ENCODE assay signal across 11 mouse cellular contexts in the genomic region with DNA sequence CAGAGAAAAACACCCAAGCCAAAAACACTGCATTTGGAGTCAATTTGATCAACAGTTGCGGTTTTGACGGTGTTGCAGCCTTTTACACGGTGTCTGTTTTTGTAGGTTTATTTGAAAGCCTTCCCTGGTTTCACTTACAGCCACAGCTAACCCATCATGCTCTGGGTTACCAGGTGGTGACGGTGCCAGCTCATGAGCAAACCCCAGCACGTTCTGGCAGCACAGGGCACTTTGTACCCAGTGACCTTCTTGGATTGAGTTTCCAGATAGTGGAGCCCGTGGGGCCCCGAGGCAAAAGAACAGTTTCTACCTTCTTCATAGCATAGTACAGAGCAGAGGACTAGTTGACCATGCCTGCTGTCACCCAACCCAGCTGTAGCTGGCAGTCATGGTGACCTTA.
DNase-seq lines count a peak whose midpoint lies in the region; ATAC-seq and TF ChIP-seq lines count a peak whose summit lies in the region.
"Had no signal": no experiment of that assay in that cellular context is flagged by ENCODE, and none has a peak within 500 bp of the region (broad histone marks: within the 10 kb centered on the region; RNA-seq: fewer than 3 reads in every experiment).

No protein-coding gene starts in this region.

- no peak for ATAC-seq in hindbrain, embryonic 14.5 days (ENCODE audit: low FRiP score)
- ATAC-seq in embryonic facial prominence, embryonic 13.5 days (ENCODE audit: insufficient number of reproducible peaks, insufficient read depth, low FRiP score, low TSS enrichment, low read depth) = no peak

- no peak overlapping the region for H3K4me2 ChIP-seq in hindbrain, embryonic 14.5 days (replicated peaks)
- peak overlapping the region; percentile 40; the same call in 1 of the 2 replicates for H3K4me2 ChIP-seq in embryonic facial prominence, embryonic 13.5 days

- no peak for DNase-seq in hindbrain, embryonic 10.5 days (ENCODE audit: low spot score)
- no peak for DNase-seq in hindbrain, embryonic 14.5 days (ENCODE audit: low spot score)
- peak; percentile 45 for DNase-seq in adrenal gland, postnatal 14 days
- DNase-seq in kidney, postnatal 14 days = peak; percentile 40
- DNase-seq in heart, adult 8-10 months (ENCODE audit: low spot score) = no peak
- no peak for DNase-seq in thymus, adult 2 months
- DNase-seq in testis, postnatal 10 days (ENCODE audit: low spot score) = no peak
- DNase-seq: cerebellum, adult 2 months; lung, postnatal 14 days; thymus, postnatal 14 days had no signal

- H3K27ac ChIP-seq in hindbrain, embryonic 10.5 days = peak overlapping the region; percentile 69; the same call in 1 of the 2 replicates
- H3K27ac ChIP-seq in hindbrain, embryonic 14.5 days = no peak overlapping the region
- H3K27ac ChIP-seq in embryonic facial prominence, embryonic 13.5 days = no peak overlapping the region
- H3K27ac ChIP-seq in thymus, adult 2 months (ENCODE audit: control insufficient read depth, insufficient read depth, low read length) = no peak overlapping the region

- H3K27me3 ChIP-seq in hindbrain, embryonic 10.5 days (ENCODE audit: insufficient read depth, poor library complexity, severe bottlenecking) = no peaks in the 10 kb centered on the region
- H3K27me3 ChIP-seq in hindbrain, embryonic 14.5 days (ENCODE audit: control insufficient read depth, insufficient read depth, low read length) = no peaks in the 10 kb centered on the region
- H3K27me3 ChIP-seq in embryonic facial prominence, embryonic 13.5 days = no peaks in the 10 kb centered on the region
- no peaks in the 10 kb centered on the region for H3K27me3 ChIP-seq in thymus, adult 2 months (ENCODE audit: control insufficient read depth, insufficient read depth, low read length)

- H3K9me3 ChIP-seq in hindbrain, embryonic 10.5 days = no peaks in the 10 kb centered on the region
- no peaks in the 10 kb centered on the region for H3K9me3 ChIP-seq in hindbrain, embryonic 14.5 days (ENCODE audit: control insufficient read depth, low read length)
- no peaks in the 10 kb centered on the region for H3K9me3 ChIP-seq in embryonic facial prominence, embryonic 13.5 days

- H3K4me1 ChIP-seq in hindbrain, embryonic 10.5 days (replicated peaks) = peaks cover 28% of the 10 kb centered on the region
- H3K4me1 ChIP-seq in hindbrain, embryonic 14.5 days (replicated peaks; ENCODE audit: control insufficient read depth, insufficient read depth, low read length) = peaks cover 9% of the 10 kb centered on the region; the same call in 1 of the 2 replicates
- H3K4me1 ChIP-seq in embryonic facial prominence, embryonic 13.5 days = peaks cover 32% of the 10 kb centered on the region
- no peaks in the 10 kb centered on the region for H3K4me1 ChIP-seq in thymus, adult 2 months (replicated peaks; ENCODE audit: control insufficient read depth, insufficient read depth, low read length)

- H3K36me3 ChIP-seq in hindbrain, embryonic 10.5 days = no peaks in the 10 kb centered on the region
- no peaks in the 10 kb centered on the region for H3K36me3 ChIP-seq in hindbrain, embryonic 14.5 days (replicated peaks; ENCODE audit: control insufficient read depth, insufficient read depth)
- H3K36me3 ChIP-seq in embryonic facial prominence, embryonic 13.5 days = no peaks in the 10 kb centered on the region
- H3K36me3 ChIP-seq in thymus, adult 2 months (ENCODE audit: control insufficient read depth, insufficient read depth, low read length) = no peaks in the 10 kb centered on the region

- no peak overlapping the region for H3K9ac ChIP-seq in hindbrain, embryonic 14.5 days
- H3K9ac ChIP-seq in embryonic facial prominence, embryonic 13.5 days = no peak overlapping the region

- H3K4me3 ChIP-seq in hindbrain, embryonic 10.5 days = no peak overlapping the region
- no peak overlapping the region for H3K4me3 ChIP-seq in hindbrain, embryonic 14.5 days (replicated peaks; ENCODE audit: low read length)
- no peak overlapping the region for H3K4me3 ChIP-seq in embryonic facial prominence, embryonic 13.5 days
- no peak overlapping the region for H3K4me3 ChIP-seq in thymus, adult 2 months (ENCODE audit: control insufficient read depth, insufficient read depth, low read length)

- WGBS in hindbrain, embryonic 10.5 days = 72% methylated on average over 7 of the region's 7 CpGs
- 84% methylated on average over 7 of the region's 7 CpGs for WGBS in hindbrain, embryonic 14.5 days
- WGBS in embryonic facial prominence, embryonic 13.5 days = 25% methylated on average over 7 of the region's 7 CpGs
- WGBS in thymus, adult 2 months = 40% methylated on average over 7 of the region's 7 CpGs

- no peak for TF ChIP-seq POLR2A in thymus, adult 2 months (IDR thresholded peaks at IDR 0.05; ENCODE audit: control insufficient read depth, extremely low read depth, insufficient read depth, low read length, poor library complexity)

- TF ChIP-seq CTCF in thymus, adult 2 months (IDR thresholded peaks at IDR 0.05; ENCODE audit: borderline replicate concordance, control insufficient read depth, extremely low read depth, insufficient read depth, low read length, poor library complexity) = no peak

Comparison
In these comparisons a context has a peak if more than half of its experiments do, and no peak if none do; other contexts are left out.
1. DNase-seq: peak in adrenal gland, postnatal 14 days (single experiment) and kidney, postnatal 14 days (single experiment); none in hindbrain, embryonic 10.5 days (single experiment), hindbrain, embryonic 14.5 days (single experiment), heart, adult 8-10 months (single experiment), thymus, adult 2 months (single experiment) and testis, postnatal 10 days (single experiment).